Mouse (Mus musculus): Measurements from ENCODE around the gene Kcnq1.

DNA sequence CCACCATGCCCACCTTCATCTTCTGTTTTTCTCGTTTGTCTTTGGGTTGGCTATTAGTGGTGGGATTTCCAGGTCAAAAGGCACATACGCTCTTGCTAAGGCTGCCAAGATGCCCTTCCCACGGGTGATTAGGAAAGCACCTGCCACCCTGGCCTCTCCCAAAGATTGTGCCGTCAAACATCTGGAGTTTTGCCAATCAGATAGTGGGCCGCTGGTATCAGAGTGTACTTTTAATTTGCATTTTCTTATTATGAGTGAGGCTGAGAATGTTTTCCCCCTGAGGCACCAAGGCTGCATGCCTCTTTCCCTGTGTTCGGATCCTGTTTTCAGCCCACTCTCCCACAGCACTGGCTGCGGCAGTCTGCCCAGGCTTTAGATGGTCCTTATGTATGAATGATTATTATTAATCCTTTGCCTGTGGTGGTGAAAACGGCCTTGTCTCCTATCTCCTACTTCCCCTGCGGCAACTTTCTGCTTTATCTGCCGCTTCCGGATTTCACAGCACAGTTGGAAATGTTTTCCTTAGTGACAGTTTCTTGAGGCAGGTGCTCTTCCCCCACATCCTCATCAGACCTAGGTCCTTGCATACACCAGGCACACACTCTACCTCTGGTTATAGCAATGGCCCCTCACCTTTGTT lies 784 bp upstream of the Kcnq1 start:
- TF ChIP-seq CTCF (conservative IDR thresholded peaks at IDR 0.05; ENCODE audit: low read length) (no peak), NANOG (IDR thresholded peaks at IDR 0.05; ENCODE audit: borderline replicate concordance, low read length) (no peak)
